Mouse (Mus musculus): ENCODE data around the gene Grb7.

DNA sequence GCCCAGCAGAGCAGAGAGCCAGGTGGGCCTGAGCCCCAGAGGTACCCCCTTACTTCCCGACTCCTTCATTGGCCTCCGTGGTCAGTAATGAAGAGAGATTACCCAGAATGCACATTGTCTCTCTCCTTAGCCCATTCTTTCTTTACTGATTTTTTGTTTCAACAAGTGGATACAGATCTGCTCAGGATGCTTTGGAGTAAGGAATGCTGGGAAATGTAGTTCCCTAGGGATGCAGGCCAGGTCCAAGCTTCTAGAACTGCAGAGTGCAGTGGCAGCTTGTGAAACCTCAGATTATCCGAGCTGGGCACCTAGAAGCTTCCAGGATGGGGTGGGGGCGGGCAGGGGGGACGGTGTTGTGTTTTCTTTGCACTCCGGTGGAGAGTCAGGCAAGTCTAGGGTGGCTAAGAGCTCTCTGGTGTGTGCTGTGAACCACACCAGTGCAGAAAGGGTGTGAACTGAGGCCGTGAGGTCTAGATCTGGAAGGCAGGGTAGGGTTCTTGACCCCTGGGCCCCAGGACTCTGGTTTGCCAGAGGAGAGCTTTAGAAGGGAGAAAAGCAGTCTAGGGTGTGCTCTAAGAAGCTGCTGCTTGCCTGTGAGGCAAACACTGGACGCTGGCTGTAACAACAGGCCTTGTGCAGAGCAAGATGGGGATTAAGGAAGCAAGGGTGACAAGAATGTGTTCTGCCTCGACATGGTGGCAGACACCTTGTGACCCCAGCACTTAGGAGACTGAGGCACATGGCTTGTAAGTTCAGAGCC is 14.3 kb upstream of the Grb7 start:
- TF ChIP-seq CTCF (IDR thresholded peaks at IDR 0.05; ENCODE audit: low read depth, low read length) (no peak), TAL1 (conservative IDR thresholded peaks at IDR 0.05; ENCODE audit: low read depth, low read length) (no peak), GATA1 (IDR thresholded peaks at IDR 0.05; ENCODE audit: borderline replicate concordance, low read length) (no peak), POLR2AphosphoS5 (IDR thresholded peaks at IDR 0.05; ENCODE audit: insufficient replicate concordance, low read depth, low read length) (no peak), GATA2 (IDR thresholded peaks at IDR 0.05; ENCODE audit: borderline replicate concordance, low read depth, low read length) (no peak)
